12 mouse cellular contexts compared by ENCODE assay signal in genomic region chr6:119477686-119478310, GRCm38 (mm10). TPM values are rescaled to one million over a fixed set of nuclear protein-coding genes. Genes with fewer than 3 reads are reported as not detected.
DNase-seq lines count a peak whose midpoint lies in the region; ATAC-seq lines count a peak whose summit lies in the region.
"Had no signal": no experiment of that assay in that cellular context is flagged by ENCODE, and none has a peak within 500 bp of the region (broad histone marks: within the 10 kb centered on the region; RNA-seq: fewer than 3 reads in every experiment).

No protein-coding gene starts in this region.

- peaks cover 3% of the 10 kb centered on the region; the same call in 1 of the 2 replicates for H3K36me3 ChIP-seq in heart, embryonic 12.5 days
- H3K36me3 ChIP-seq in lung, embryonic 15.5 days, result no peaks in the 10 kb centered on the region
- 0 out of 2 replicates have a peak, but pooled peaks cover 4% of the 10 kb centered on the region for H3K36me3 ChIP-seq in embryonic facial prominence, embryonic 14.5 days (ENCODE audit: control insufficient read depth, insufficient read depth, low read length)
- no peaks in the 10 kb centered on the region; the same call in 1 of the 2 replicates for H3K36me3 ChIP-seq in liver, embryonic 15.5 days (replicated peaks)

- H3K27me3 ChIP-seq in heart, embryonic 12.5 days (replicated peaks), result no peaks in the 10 kb centered on the region
- no peaks in the 10 kb centered on the region for H3K27me3 ChIP-seq in lung, embryonic 15.5 days
- H3K27me3 ChIP-seq in embryonic facial prominence, embryonic 14.5 days (replicated peaks; ENCODE audit: control insufficient read depth, insufficient read depth, low read length), result no peaks in the 10 kb centered on the region
- no peaks in the 10 kb centered on the region for H3K27me3 ChIP-seq in liver, embryonic 15.5 days

- WGBS in heart, embryonic 12.5 days, result 22% methylated on average over 13 of the region's 13 CpGs
- WGBS in lung, embryonic 15.5 days, result 11% methylated on average over 13 of the region's 13 CpGs
- 35% methylated on average over 13 of the region's 13 CpGs for WGBS in embryonic facial prominence, embryonic 14.5 days
- WGBS in liver, embryonic 15.5 days (ENCODE audit: insufficient replicate concordance), result 54% methylated on average over 13 of the region's 13 CpGs

- H3K4me2 ChIP-seq in heart, embryonic 12.5 days, result no peak overlapping the region
- peak overlapping the region; percentile 91 for H3K4me2 ChIP-seq in lung, embryonic 15.5 days
- H3K4me2 ChIP-seq in embryonic facial prominence, embryonic 14.5 days (ENCODE audit: low read depth, low read length), result peak overlapping the region; percentile 100; the same call in 1 of the 2 replicates
- H3K4me2 ChIP-seq in liver, embryonic 15.5 days, result peak overlapping the region; percentile 98

- no peak for DNase-seq in heart, postnatal 36 days
- DNase-seq in lung, adult 18-20 months, result no peak
- peak; percentile 53 for DNase-seq in embryonic facial prominence, embryonic 14.5 days (ENCODE audit: low spot score)
- no peak for DNase-seq in embryo, embryonic 10 days (ENCODE audit: low spot score)
- DNase-seq: adrenal gland, adult 8-10 months; gastrocnemius, postnatal 36 days; layer of hippocampus, postnatal 36 days; right cerebral cortex, adult 18-20 months had no signal

- H3K4me1 ChIP-seq in heart, embryonic 12.5 days (replicated peaks), result peaks cover 39% of the 10 kb centered on the region
- peaks cover 40% of the 10 kb centered on the region for H3K4me1 ChIP-seq in lung, embryonic 15.5 days
- H3K4me1 ChIP-seq in embryonic facial prominence, embryonic 14.5 days (ENCODE audit: control insufficient read depth, insufficient read depth, low read length), result peaks cover 15% of the 10 kb centered on the region
- peaks cover 62% of the 10 kb centered on the region for H3K4me1 ChIP-seq in liver, embryonic 15.5 days (replicated peaks)

- 0 out of 2 replicates have a peak overlapping the region, but pooled peaks have one; percentile 29 for H3K27ac ChIP-seq in heart, embryonic 12.5 days (ENCODE audit: poor library complexity, severe bottlenecking)
- peak overlapping the region; percentile 99 for H3K27ac ChIP-seq in lung, embryonic 15.5 days
- peak overlapping the region; percentile 99 for H3K27ac ChIP-seq in embryonic facial prominence, embryonic 14.5 days (replicated peaks; ENCODE audit: low read depth, low read length)
- no peak overlapping the region; the same call in 1 of the 2 replicates for H3K27ac ChIP-seq in liver, embryonic 15.5 days (replicated peaks)

- no peak for ATAC-seq in heart, embryonic 12.5 days (ENCODE audit: insufficient number of reproducible peaks, low FRiP score)
- no peak for ATAC-seq in lung, embryonic 15.5 days (ENCODE audit: borderline replicate concordance, extremely low read depth, low FRiP score, low TSS enrichment)
- ATAC-seq in embryonic facial prominence, embryonic 14.5 days (ENCODE audit: low read depth), result no peak
- no peak for ATAC-seq in liver, embryonic 15.5 days (ENCODE audit: insufficient read depth)
- no peak for ATAC-seq in megakaryocyte progenitor cell, adult 5-6 weeks (replicated peaks; ENCODE audit: poor library complexity)

- H3K4me3 ChIP-seq in heart, embryonic 12.5 days, result no peak overlapping the region
- 0 out of 2 replicates have a peak overlapping the region, but pooled peaks have one; percentile 0 for H3K4me3 ChIP-seq in lung, embryonic 15.5 days
- H3K4me3 ChIP-seq in embryonic facial prominence, embryonic 14.5 days (ENCODE audit: low read depth, low read length), result no peak overlapping the region
- no peak overlapping the region for H3K4me3 ChIP-seq in liver, embryonic 15.5 days (replicated peaks)

- intact Hi-C loops in heart, postnatal 36 days (cut with DNase I), result no loop called here

- no peaks in the 10 kb centered on the region for H3K9me3 ChIP-seq in heart, embryonic 12.5 days (replicated peaks)
- no peaks in the 10 kb centered on the region for H3K9me3 ChIP-seq in lung, embryonic 15.5 days
- no peaks in the 10 kb centered on the region for H3K9me3 ChIP-seq in embryonic facial prominence, embryonic 14.5 days (ENCODE audit: control insufficient read depth, low read length)
- no peaks in the 10 kb centered on the region for H3K9me3 ChIP-seq in liver, embryonic 15.5 days (replicated peaks)

- H3K9ac ChIP-seq in heart, embryonic 12.5 days, result no peak overlapping the region
- H3K9ac ChIP-seq in lung, embryonic 15.5 days, result 0 out of 2 replicates have a peak overlapping the region, but pooled peaks have one; percentile 2
- H3K9ac ChIP-seq in embryonic facial prominence, embryonic 14.5 days (ENCODE audit: low read depth, low read length), result 0 out of 2 replicates have a peak overlapping the region, but pooled peaks have one; percentile 10
- no peak overlapping the region for H3K9ac ChIP-seq in liver, embryonic 15.5 days

RNA-seq across cellular contexts. Expression of gene Fbxl14, which starts 1.7 kb away (rescaled TPM):
- polyA plus RNA-seq in heart, embryonic 12.5 days (2016; fragmentation: Nextera tagmentation; extraction: Ambion mirVana), result 4.0 and 4.1 TPM in 2 replicates
- total RNA-seq in heart, postnatal 36 days (2021), result 10 to 100 TPM; 14.1 to 16.5 TPM
- 4.5 and 4.6 TPM in 2 replicates for polyA plus RNA-seq in lung, embryonic 15.5 days (2015; fragmentation: Nextera tagmentation; extraction: Ambion mirVana)
- 6.2 and 7.5 TPM in 2 replicates for polyA plus RNA-seq in embryonic facial prominence, embryonic 14.5 days (2014; fragmentation: Nextera tagmentation; extraction: Ambion mirVana)
- polyA plus RNA-seq in liver, embryonic 15.5 days (2015; fragmentation: Nextera tagmentation; extraction: Ambion mirVana), result 2.1 and 2.4 TPM in 2 replicates
- 45.5 and 47.0 TPM in 2 replicates for total RNA-seq in megakaryocyte progenitor cell, adult 5-6 weeks (2015)
- 43.8 and 47.6 TPM in 2 replicates for total RNA-seq in megakaryocyte progenitor cell, adult 5-6 weeks (2017)

Comparison
In these comparisons a context has a peak if more than half of its experiments do, and no peak if none do; other contexts are left out.
1. H3K9ac ChIP-seq: peak in lung, embryonic 15.5 days (single experiment) and embryonic facial prominence, embryonic 14.5 days (single experiment); none in heart, embryonic 12.5 days (single experiment) and liver, embryonic 15.5 days (single experiment).